8 mouse cellular contexts compared by ENCODE assay signal in genomic region chr6:120038366-120039255, GRCm38 (mm10). TPM values are rescaled to one million over a fixed set of nuclear protein-coding genes. Genes with fewer than 3 reads are reported as not detected.
DNase-seq lines count a peak whose midpoint lies in the region; ATAC-seq lines count a peak whose summit lies in the region.

Gene Wnk1, minus strand, starts transcription at chr6:120038672.

- no peaks in the 10 kb centered on the region for H3K9me3 ChIP-seq in hindbrain, embryonic 14.5 days (ENCODE audit: control insufficient read depth, low read length)

- H3K9ac ChIP-seq in hindbrain, embryonic 14.5 days = peak within 1 kb of the TSS; percentile 68

- peaks cover 18% of the 10 kb centered on the region for H3K4me1 ChIP-seq in hindbrain, embryonic 14.5 days (replicated peaks; ENCODE audit: control insufficient read depth, insufficient read depth, low read length)

- peak within 1 kb of the TSS; percentile 78 for H3K4me2 ChIP-seq in hindbrain, embryonic 14.5 days (replicated peaks)

- H3K27ac ChIP-seq in hindbrain, embryonic 14.5 days = peak within 1 kb of the TSS; percentile 97

- H3K27me3 ChIP-seq in hindbrain, embryonic 14.5 days (ENCODE audit: control insufficient read depth, insufficient read depth, low read length) = no peaks in the 10 kb centered on the region

- 1% methylated on average over 46 of the region's 59 CpGs for WGBS in hindbrain, embryonic 14.5 days

- peak within 1 kb of the TSS; percentile 93 for H3K4me3 ChIP-seq in hindbrain, embryonic 14.5 days (replicated peaks; ENCODE audit: low read length)

- DNase-seq in R1 (ENCODE audit: low read depth, low spot score) = peak; percentile 99
- peak; percentile 98 to 99 for DNase-seq in cerebellum, postnatal 25 days
- DNase-seq in frontal cortex, postnatal 25 days (ENCODE audit: low spot score in 2 of 2) = peak; percentile 87 to 96
- peak; percentile 99 for DNase-seq in hindbrain, embryonic 14.5 days (ENCODE audit: low spot score)
- DNase-seq in layer of hippocampus, postnatal 36 days = peak; percentile 97 to 98
- peak; percentile 98 for DNase-seq in lung, postnatal 36 days
- peak; percentile 99 for DNase-seq in retina, postnatal 1 day
- peak; percentile 92 to 96 for DNase-seq in urinary bladder, adult 18-20 months (ENCODE audit: low spot score in 2 of 2)

- 0 out of 2 replicates have a peak, but pooled peaks cover 4% of the 10 kb centered on the region for H3K36me3 ChIP-seq in hindbrain, embryonic 14.5 days (replicated peaks; ENCODE audit: control insufficient read depth, insufficient read depth)

- peak; percentile 96 for ATAC-seq in hindbrain, embryonic 14.5 days (ENCODE audit: low FRiP score)

RNA-seq across cellular contexts. Expression of gene Wnk1, which starts in this region (rescaled TPM):
- 48.4 and 59.1 TPM in 2 replicates for polyA plus RNA-seq in hindbrain, embryonic 14.5 days (2014; fragmentation: Nextera tagmentation; extraction: Ambion mirVana)
- total RNA-seq in layer of hippocampus, postnatal 36 days (2021) = 100 to 1,000 TPM; 181 to 211 TPM

Comparison
In these comparisons a context has a peak if more than half of its experiments do, and no peak if none do; other contexts are left out.
1. Peak in every context shown above with its lines: DNase-seq, ATAC-seq, H3K4me3 ChIP-seq and H3K27ac ChIP-seq.